Mouse (Mus musculus): ENCODE measurements around the gene Plgrkt. TPM values are rescaled to one million over a fixed set of nuclear protein-coding genes. Genes with fewer than 3 reads are reported as not detected.

Gene Plgrkt
- polyA plus RNA-seq, 1 experiment from 2014 or later = 72.6 TPM

GRCm38 (mm10) chr19:29302119-29302518 lies 65.1 kb downstream of the Plgrkt start:
- H3K9ac ChIP-seq (replicated peaks) = no peak overlapping the region
- no peak for ATAC-seq (ENCODE audit: low FRiP score, low read depth)
- peaks cover 39% of the 10 kb centered on the region for H3K36me3 ChIP-seq
- H3K27me3 ChIP-seq = no peaks in the 10 kb centered on the region
- H3K4me2 ChIP-seq (replicated peaks) = no peak overlapping the region
- WGBS = 94% methylated on average over 2 of the region's 2 CpGs
- H3K4me3 ChIP-seq = no peak overlapping the region
- no peaks in the 10 kb centered on the region for H3K9me3 ChIP-seq
- 0 out of 2 replicates have a peak, but pooled peaks cover 4% of the 10 kb centered on the region for H3K4me1 ChIP-seq
- H3K27ac ChIP-seq (replicated peaks) = no peak overlapping the region

GRCm38 (mm10) chr19:29300919-29301318 lies 66.3 kb downstream of the Plgrkt start:
- no peak overlapping the region for H3K4me3 ChIP-seq
- 0 out of 2 replicates have a peak, but pooled peaks cover 4% of the 10 kb centered on the region for H3K4me1 ChIP-seq
- H3K36me3 ChIP-seq = peaks cover 40% of the 10 kb centered on the region
- H3K4me2 ChIP-seq (replicated peaks) = no peak overlapping the region
- H3K27me3 ChIP-seq = no peaks in the 10 kb centered on the region
- 93% methylated on average over 13 of the region's 13 CpGs for WGBS
- ATAC-seq (ENCODE audit: low FRiP score, low read depth) = no peak
- H3K9ac ChIP-seq (replicated peaks) = no peak overlapping the region
- H3K9me3 ChIP-seq = no peaks in the 10 kb centered on the region
- H3K27ac ChIP-seq (replicated peaks) = no peak overlapping the region

Other genes starting within 250 kb of the Plgrkt start
- gene Jak2, start 115.6 kb downstream of the Plgrkt start, polyA plus RNA-seq (2016; fragmentation: Nextera tagmentation; extraction: Ambion mirVana) = 16.6 and 18.7 TPM in 2 replicates
- gene Insl6, start 42.0 kb downstream of the Plgrkt start, polyA plus RNA-seq (2016; fragmentation: Nextera tagmentation; extraction: Ambion mirVana) = 4.0 and 5.9 TPM in 2 replicates
- 0.43 and 0.78 TPM in 2 replicates for gene Rln1, start 32.7 kb downstream of the Plgrkt start, polyA plus RNA-seq (2016; fragmentation: Nextera tagmentation; extraction: Ambion mirVana)
- 0.33 and 0.35 TPM in 2 replicates for gene Cd274, start 65 bp upstream of the Plgrkt start, polyA plus RNA-seq (2016; fragmentation: Nextera tagmentation; extraction: Ambion mirVana)
- gene Pdcd1lg2, start 43.5 kb upstream of the Plgrkt start, polyA plus RNA-seq (2016; fragmentation: Nextera tagmentation; extraction: Ambion mirVana) = not detected in 2 replicates
- gene Ric1, start 154.9 kb upstream of the Plgrkt start, polyA plus RNA-seq (2016; fragmentation: Nextera tagmentation; extraction: Ambion mirVana) = 14.0 TPM in 2 replicates